Mouse (Mus musculus): ENCODE results near the gene Thbd. TPM values are rescaled to one million over a fixed set of nuclear protein-coding genes. Genes with fewer than 3 reads are reported as not detected.

The Thbd gene
- 10 to 100 TPM; 10.6 to 12.6 TPM for total RNA-seq (2021)
- long read RNA-seq, experiment 1, transcript Thbd-201 (1 exons, 3,723 nt): major isoform, 10 of 10 reads
- long read RNA-seq, experiment 1, partial matches to known transcripts: 0 of 10 reads
- long read RNA-seq, experiment 1, other reads (novel, unspliced or antisense): 0 of 10 reads
- long read RNA-seq, experiment 2, transcript Thbd-201 (1 exons, 3,723 nt): major isoform, 14 of 14 reads
- long read RNA-seq, experiment 2, partial matches to known transcripts: 0 of 14 reads
- long read RNA-seq, experiment 2, other reads (novel, unspliced or antisense): 0 of 14 reads

GRCm38 (mm10) chr2:148407870-148408760 is at the start of gene Thbd:
Gene Thbd, minus strand, starts transcription at chr2:148408188.
- DNase-seq (ENCODE audit: low spot score in 2 of 2): no peak
- intact Hi-C loops (cut with DNase I): loop anchor here (5.0 to 10.0 kb wide), 4 partner anchors 127 to 286 kb away; no protein-coding TSS in a partner anchor

DNA sequence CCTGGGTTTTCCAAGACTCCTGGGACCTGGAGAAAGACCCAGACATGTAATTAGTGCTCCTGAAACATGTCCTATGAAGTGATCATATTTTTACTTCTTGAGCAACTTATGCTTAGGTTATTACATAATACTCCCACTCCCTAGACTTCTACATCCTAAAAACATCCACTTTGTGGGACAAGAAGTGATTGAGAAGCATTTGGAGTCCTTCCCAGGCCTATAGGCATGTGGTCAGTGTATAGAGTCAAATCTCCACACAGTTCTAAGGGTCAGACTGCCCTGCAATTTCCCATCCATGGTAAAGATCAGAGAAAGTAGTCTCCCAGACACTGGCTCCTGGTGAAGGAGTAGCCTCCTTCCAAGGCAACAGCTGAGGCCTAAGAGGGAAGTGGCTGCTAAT is 47.4 kb upstream of the Thbd start:
- intact Hi-C loops (cut with DNase I): no loop called here
- no peak for DNase-seq (ENCODE audit: low spot score in 2 of 2)

DNA sequence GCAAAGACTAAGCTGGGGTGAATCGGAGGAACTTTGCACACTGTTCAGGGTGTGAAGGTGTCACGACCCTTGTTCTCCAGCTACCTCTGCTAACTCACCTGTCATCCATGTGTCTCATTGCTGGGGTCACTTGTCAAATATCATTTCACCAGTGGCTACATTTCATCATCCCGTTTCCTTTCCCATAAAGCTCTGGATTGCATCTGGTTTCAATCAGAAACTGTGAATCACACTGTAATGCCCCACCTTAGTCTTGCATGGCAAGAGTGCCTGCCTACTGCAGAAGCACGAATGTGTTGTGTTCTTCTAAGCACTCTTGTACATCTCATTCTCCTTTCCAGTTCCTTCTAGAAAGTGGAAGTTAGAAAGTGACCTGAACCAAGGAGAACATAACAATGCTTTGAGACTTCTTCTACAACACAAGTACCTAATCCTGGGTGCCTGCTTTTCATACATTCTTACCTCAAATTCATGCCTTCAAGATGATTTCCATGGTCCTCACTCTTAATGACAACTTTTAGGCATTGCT is 46.1 kb upstream of the Thbd start:
- no peak for DNase-seq (ENCODE audit: low spot score in 2 of 2)
- intact Hi-C loops (cut with DNase I): no loop called here

DNA sequence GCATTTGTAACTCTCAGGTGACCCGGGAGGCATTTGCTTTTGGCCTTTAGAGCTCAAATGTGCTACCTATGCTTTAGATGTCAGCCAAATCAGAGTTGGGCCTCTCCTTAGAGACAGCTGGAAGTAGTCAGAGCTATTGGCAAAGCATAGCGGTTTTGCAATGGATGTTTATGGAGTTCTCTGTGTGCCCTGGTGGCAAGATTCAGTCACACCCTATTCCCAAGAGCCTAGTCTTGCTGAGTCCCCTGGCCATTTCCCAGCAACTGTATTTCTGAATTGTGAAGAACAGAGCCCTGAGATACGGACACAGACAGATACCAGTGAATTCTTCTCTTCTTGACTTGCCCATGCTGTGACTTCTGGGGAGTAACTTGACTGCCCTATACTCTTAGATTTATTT is 45.1 kb upstream of the Thbd start:
- no peak for DNase-seq (ENCODE audit: low spot score in 2 of 2)
- intact Hi-C loops (cut with DNase I): no loop called here

GRCm38 (mm10) chr2:148451498-148451897 is 43.5 kb upstream of the Thbd start:
- intact Hi-C loops (cut with DNase I): no loop called here
- DNase-seq (ENCODE audit: low spot score in 2 of 2): no peak

GRCm38 (mm10) chr2:148450616-148451015 is 42.6 kb upstream of the Thbd start:
- intact Hi-C loops (cut with DNase I): no loop called here
- DNase-seq (ENCODE audit: low spot score in 2 of 2): no peak

DNA sequence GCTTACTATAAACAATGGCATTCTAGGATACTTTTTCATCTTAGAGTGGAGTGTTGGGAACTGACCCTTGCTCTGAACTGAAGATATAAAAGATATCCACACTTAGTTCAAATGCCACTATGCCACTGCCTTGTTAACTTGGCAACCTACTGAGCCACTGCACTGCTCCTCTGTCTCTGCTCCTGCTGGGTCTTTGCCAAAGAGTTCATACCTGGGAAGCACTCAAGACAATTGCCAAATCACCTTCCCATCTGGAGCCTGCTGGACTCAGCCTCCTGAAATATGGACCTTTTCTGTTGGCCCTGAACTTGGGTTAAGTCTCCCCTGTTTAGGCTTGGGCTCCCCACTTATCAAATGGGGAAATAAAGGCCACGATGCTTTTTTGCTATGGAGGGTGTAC is 41.7 kb upstream of the Thbd start:
- no peak for DNase-seq (ENCODE audit: low spot score in 2 of 2)

GRCm38 (mm10) chr2:148446446-148446845 is 38.5 kb upstream of the Thbd start:
- no peak for DNase-seq (ENCODE audit: low spot score in 2 of 2)
- intact Hi-C loops (cut with DNase I): no loop called here

More for the DNA sequence above, 41.7 kb upstream of the Thbd start:
- intact Hi-C loops (cut with DNase I): no loop called here

GRCm38 (mm10) chr2:148445616-148446015 is 37.6 kb upstream of the Thbd start:
- no peak for DNase-seq (ENCODE audit: low spot score in 2 of 2)
- intact Hi-C loops (cut with DNase I): no loop called here

DNA sequence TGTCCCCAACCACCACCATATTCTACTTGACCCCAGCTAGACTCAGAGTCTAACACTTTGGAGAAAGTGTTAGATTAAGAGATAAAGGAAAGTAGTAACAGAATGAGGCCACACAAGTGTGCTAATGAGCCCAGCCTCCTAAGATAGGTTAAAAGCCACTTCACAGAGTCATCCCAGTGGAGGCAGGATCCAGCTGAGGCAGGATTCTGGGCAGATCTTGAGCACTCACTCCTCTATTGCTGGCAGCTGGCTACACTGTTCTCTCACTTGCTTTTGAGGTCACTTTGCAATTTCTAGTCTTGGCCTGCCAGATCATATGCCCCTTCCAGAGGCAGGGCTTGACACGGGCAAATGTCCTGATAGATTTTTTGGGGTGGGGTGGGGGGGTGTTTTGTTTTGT is 36.5 kb upstream of the Thbd start:
- no peak for DNase-seq (ENCODE audit: low spot score in 2 of 2)
- intact Hi-C loops (cut with DNase I): no loop called here

GRCm38 (mm10) chr2:148443249-148443958 is 35.4 kb upstream of the Thbd start, which contains the start of gene Cd93:
Gene Cd93, minus strand, starts transcription at chr2:148443563.
- intact Hi-C loops (cut with DNase I): no loop called here

GRCm38 (mm10) chr2:148442710-148443109 is 34.7 kb upstream of the Thbd start:
- no peak for DNase-seq (ENCODE audit: low spot score in 2 of 2)
- intact Hi-C loops (cut with DNase I): no loop called here

More at GRCm38 (mm10) chr2:148443249-148443958, 35.4 kb upstream of the Thbd start, which contains the start of gene Cd93:
- no peak for DNase-seq (ENCODE audit: low spot score in 2 of 2)

DNA sequence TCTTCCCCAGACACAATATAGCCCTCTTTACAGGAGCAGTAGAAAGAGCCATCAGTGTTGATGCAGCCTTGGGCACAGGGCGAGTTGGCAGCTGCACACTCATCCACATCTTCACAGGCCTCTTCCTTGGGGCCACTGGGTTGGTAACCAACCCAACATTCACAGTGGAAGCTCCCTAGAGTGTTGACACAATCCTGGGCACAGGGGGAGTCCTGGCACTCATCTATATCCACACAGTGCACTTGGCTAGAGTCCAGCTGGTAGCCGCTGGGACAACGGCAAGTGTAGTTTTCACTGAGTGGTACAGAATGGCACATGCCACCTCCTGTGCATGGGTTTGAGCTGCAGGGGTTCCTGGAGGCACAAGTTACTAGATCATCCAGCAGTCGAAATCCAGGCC is 34.2 kb upstream of the Thbd start:
- intact Hi-C loops (cut with DNase I): no loop called here
- DNase-seq (ENCODE audit: low spot score in 2 of 2): no peak

DNA sequence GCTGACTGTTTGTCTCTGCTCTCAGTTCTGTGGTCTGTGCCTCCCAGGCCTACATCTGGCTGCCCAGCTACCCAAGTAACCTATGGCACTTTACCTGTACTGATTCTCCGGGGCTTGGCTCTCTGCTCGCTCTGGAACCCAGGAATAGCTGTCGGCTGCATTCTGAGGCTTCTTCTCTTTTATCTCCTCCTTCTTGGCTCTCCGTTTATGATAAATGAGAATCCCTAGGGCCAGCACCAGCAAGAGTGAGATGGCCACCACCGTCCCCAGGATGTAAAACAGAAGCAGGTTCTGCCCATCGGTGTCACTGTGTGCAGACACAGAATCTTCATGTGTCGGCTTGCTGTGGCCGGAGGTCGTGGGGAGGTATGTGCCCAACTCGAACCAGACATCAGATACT is 33.4 kb upstream of the Thbd start:
- intact Hi-C loops (cut with DNase I): no loop called here
- DNase-seq (ENCODE audit: low spot score in 2 of 2): no peak

- no peak for DNase-seq (ENCODE audit: low spot score in 2 of 2)
- intact Hi-C loops (cut with DNase I): loop anchor here (10.0 kb wide), 1 partner anchor 125 kb away; no protein-coding TSS in a partner anchor
These were observed 31.8 kb upstream of the Thbd start for GRCm38 (mm10) chr2:148439691-148440276.

DNA sequence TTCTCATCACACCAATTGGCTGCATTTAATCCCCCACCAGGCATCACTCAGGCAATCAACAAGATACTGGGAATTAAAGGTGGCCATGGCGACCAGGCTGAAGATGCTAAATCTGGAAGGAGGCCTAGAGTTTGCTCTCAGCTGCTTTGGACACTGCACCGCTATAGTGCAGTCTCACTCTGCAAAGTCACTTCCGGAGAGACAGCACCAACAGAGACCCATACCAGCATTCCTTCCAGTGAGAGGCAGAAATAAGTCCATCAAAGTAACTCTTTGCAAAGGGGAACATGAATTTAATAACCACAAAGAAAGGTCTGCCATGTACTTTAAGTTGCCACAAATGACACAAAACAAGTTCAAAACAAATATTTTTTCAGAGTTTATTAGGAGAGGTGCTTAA is 28.3 kb upstream of the Thbd start:
- intact Hi-C loops (cut with DNase I): loop anchor here (10.0 kb wide), 1 partner anchor 129 kb away; no protein-coding TSS in a partner anchor
- DNase-seq (ENCODE audit: low spot score in 2 of 2): no peak

DNA sequence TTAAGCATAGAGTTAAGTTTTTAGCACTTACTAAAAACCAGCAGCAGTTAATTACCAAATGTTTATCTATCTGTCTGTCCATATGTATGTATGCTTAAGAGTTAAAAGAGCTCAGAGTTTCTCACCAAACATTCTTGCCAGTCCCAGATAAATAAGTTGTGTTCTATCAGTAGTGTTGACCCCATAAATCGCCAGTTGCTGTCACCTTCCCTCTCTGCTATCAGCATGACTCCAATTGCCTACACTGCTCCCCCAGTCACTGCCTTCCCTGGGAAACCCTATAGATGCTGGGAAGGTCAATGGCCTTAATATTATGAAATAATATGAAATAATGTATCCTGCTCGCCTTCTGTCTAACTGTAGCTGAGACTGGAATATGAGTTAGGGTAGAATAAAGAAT is 24.4 kb upstream of the Thbd start:
- no peak for DNase-seq (ENCODE audit: low spot score in 2 of 2)
- intact Hi-C loops (cut with DNase I): loop anchor here (10.0 kb wide), 1 partner anchor 132 kb away; no protein-coding TSS in a partner anchor

DNA sequence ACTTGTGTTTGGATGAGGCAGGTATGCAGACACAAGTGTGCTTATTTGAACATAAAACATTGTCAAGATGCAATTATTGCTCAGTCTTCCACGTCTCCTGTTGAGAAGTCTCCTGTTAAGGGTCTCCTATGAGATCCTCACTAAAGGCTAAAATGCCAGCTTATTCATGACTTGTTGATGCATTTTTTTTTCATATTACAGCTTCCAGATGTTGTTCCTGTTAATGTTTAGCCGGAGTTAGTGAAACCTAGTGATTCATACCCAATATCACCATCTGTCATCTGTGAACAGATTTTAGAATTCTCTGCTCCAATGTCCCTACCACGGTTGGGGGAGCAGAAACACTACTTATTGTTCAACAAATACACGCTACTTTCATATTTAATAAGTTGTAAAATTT is 23.0 kb upstream of the Thbd start:
- no peak for DNase-seq (ENCODE audit: low spot score in 2 of 2)
- intact Hi-C loops (cut with DNase I): loop anchor here (10.0 kb wide), 1 partner anchor 134 kb away; no protein-coding TSS in a partner anchor

DNA sequence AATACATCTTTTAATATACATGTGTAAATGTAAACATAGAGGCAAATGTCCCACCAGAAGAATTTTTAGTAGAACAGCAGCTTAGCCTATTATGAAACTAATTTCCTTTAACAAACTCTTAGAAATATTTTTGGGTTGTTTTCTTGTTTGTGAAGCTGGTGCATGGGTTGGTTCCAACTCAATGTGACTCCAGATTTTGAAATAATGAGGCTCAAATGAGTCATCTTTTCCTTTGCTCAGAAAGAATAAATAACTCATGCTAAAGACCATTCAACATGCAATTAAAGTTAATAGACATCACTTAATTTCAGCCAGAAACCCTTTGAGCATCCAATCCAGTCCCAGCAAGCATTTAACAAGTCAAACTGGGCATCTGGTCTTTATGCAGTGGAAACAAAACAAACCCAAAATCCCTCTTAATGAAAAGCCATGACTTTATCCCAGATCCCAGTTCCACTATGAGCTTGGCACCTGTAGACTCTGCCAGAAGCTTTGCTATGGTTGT is 21.1 kb upstream of the Thbd start:
- no peak for DNase-seq (ENCODE audit: low spot score in 2 of 2)
- intact Hi-C loops (cut with DNase I): no loop called here
